In the genomic region with DNA sequence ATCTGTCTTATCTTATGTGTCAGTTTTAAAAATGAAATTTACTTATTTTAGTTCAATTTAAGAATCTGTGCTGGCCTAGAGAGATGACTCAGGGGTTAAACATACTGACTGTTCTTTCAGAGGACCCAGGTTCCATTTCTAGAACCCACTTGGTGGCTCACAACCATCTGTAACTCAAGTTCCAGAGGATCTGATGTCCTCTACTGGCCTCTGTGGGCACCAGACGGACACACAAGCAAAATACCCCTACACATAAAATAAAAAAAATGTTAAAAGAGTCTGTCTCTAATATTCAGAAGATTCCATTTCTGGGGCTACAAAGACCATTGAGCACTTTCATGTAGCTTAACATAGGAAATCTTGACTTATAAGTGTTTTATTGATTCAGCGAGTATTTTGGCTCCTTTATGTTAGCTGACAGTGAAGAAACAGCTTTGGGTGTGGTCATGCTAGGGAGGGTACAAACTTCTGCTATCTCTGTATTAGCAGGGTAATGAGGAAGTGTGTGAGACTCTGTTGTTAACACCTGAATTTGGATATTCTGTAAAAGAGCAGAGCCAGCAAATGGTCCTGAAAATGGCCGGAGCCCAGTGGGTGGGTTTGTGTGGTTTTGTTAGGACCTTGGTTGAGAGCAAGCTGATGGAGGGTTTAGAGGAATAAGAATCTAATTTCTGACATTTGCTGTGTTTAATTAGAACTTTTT, we compare ENCODE assay signal across 17 mouse cellular contexts. TPM values are rescaled to one million over a fixed set of nuclear protein-coding genes. Genes with fewer than 3 reads are reported as not detected.
A peak's percentile ranks its signal among the peaks of the same experiment; 100 is the strongest.
DNase-seq lines count a peak whose midpoint lies in the region; ATAC-seq lines count a peak whose summit lies in the region.
"Had no signal": no experiment of that assay in that cellular context is flagged by ENCODE, and none has a peak within 500 bp of the region (broad histone marks: within the 10 kb centered on the region; RNA-seq: fewer than 3 reads in every experiment).

No protein-coding gene starts in this region.

- peak overlapping the region; percentile 66 for H3K9ac ChIP-seq in liver, embryonic 13.5 days
- H3K9ac ChIP-seq in stomach, embryonic 15.5 days = no peak overlapping the region
- no peak overlapping the region for H3K9ac ChIP-seq in midbrain, embryonic 14.5 days (replicated peaks; ENCODE audit: low read length)
- H3K9ac ChIP-seq: heart, embryonic 15.5 days; hindbrain, embryonic 14.5 days; lung, embryonic 15.5 days had no signal

- H3K27me3 ChIP-seq in liver, embryonic 13.5 days = no peaks in the 10 kb centered on the region
- no peaks in the 10 kb centered on the region for H3K27me3 ChIP-seq in stomach, embryonic 15.5 days (replicated peaks)
- no peaks in the 10 kb centered on the region for H3K27me3 ChIP-seq in midbrain, embryonic 14.5 days (ENCODE audit: control insufficient read depth, insufficient read depth, low read length)
- H3K27me3 ChIP-seq: heart, embryonic 15.5 days; lung, embryonic 15.5 days; Patski had no signal

- H3K36me3 ChIP-seq in liver, embryonic 13.5 days = peaks cover 21% of the 10 kb centered on the region
- H3K36me3 ChIP-seq in stomach, embryonic 15.5 days = no peaks in the 10 kb centered on the region
- H3K36me3 ChIP-seq in midbrain, embryonic 14.5 days (ENCODE audit: control insufficient read depth, insufficient read depth, low read length) = peaks cover 9% of the 10 kb centered on the region

- ATAC-seq in erythroblast, adult 5-6 weeks (replicated peaks; ENCODE audit: low FRiP score, poor library complexity, severe bottlenecking) = peak; percentile 90
- ATAC-seq in liver, embryonic 13.5 days (ENCODE audit: low read depth) = peak; percentile 96
- peak; percentile 77; the same call in 1 of the 2 replicates for ATAC-seq in stomach, embryonic 15.5 days (ENCODE audit: insufficient read depth, low FRiP score, low read depth)
- no peak for ATAC-seq in midbrain, embryonic 14.5 days (ENCODE audit: low FRiP score, low TSS enrichment)
- ATAC-seq: CD4-positive, CD25-positive, alpha-beta regulatory T cell, adult 4 months; Patski had no signal

- peaks cover 78% of the 10 kb centered on the region for H3K4me1 ChIP-seq in liver, embryonic 13.5 days (replicated peaks)
- H3K4me1 ChIP-seq in stomach, embryonic 15.5 days = no peaks in the 10 kb centered on the region
- H3K4me1 ChIP-seq in midbrain, embryonic 14.5 days (ENCODE audit: control insufficient read depth, insufficient read depth, low read length) = no peaks in the 10 kb centered on the region
- H3K4me1 ChIP-seq: lung, embryonic 15.5 days had no signal

- peak overlapping the region; percentile 68 for H3K4me2 ChIP-seq in liver, embryonic 13.5 days
- H3K4me2 ChIP-seq in stomach, embryonic 15.5 days = no peak overlapping the region
- H3K4me2 ChIP-seq in midbrain, embryonic 14.5 days (ENCODE audit: low read length) = no peak overlapping the region
- H3K4me2 ChIP-seq: heart, embryonic 15.5 days; hindbrain, embryonic 14.5 days; lung, embryonic 15.5 days; midbrain, embryonic 11.5 days had no signal

- H3K9me3 ChIP-seq in liver, embryonic 13.5 days (replicated peaks) = no peaks in the 10 kb centered on the region
- H3K9me3 ChIP-seq in stomach, embryonic 15.5 days = no peaks in the 10 kb centered on the region
- no peaks in the 10 kb centered on the region for H3K9me3 ChIP-seq in midbrain, embryonic 14.5 days (ENCODE audit: control insufficient read depth, low read length)
- H3K9me3 ChIP-seq: heart, embryonic 15.5 days; lung, embryonic 15.5 days had no signal

- H3K4me3 ChIP-seq in liver, embryonic 13.5 days (replicated peaks) = peak overlapping the region; percentile 34
- no peak overlapping the region for H3K4me3 ChIP-seq in stomach, embryonic 15.5 days (replicated peaks)
- H3K4me3 ChIP-seq in midbrain, embryonic 14.5 days (replicated peaks; ENCODE audit: low read depth, low read length) = no peak overlapping the region
- H3K4me3 ChIP-seq: heart, embryonic 15.5 days; layer of hippocampus, adult 2 months; lung, embryonic 15.5 days had no signal

- H3K27ac ChIP-seq in liver, embryonic 13.5 days = peak overlapping the region; percentile 91
- H3K27ac ChIP-seq in stomach, embryonic 15.5 days = no peak overlapping the region
- H3K27ac ChIP-seq in midbrain, embryonic 14.5 days (replicated peaks; ENCODE audit: low read depth, low read length) = no peak overlapping the region
- H3K27ac ChIP-seq: heart, embryonic 15.5 days; hindbrain, embryonic 14.5 days; layer of hippocampus, adult 2 months; lung, embryonic 15.5 days had no signal

- DNase-seq in lung, postnatal 36 days = peak; percentile 18
- no peak for DNase-seq in lung, adult 18-20 months
- DNase-seq in liver, embryonic 13.5 days = peak; percentile 32
- no peak for DNase-seq in right cerebral cortex, postnatal 4 days
- no peak for DNase-seq in gastrocnemius, postnatal 10 days
- no peak for DNase-seq in midbrain, embryonic 14.5 days
- DNase-seq: adrenal gland, adult 2 months; kidney, adult 8-10 months had no signal

- WGBS in liver, embryonic 13.5 days (ENCODE audit: insufficient replicate concordance) = 32% methylated on average over 3 of the region's 3 CpGs
- WGBS in stomach, embryonic 15.5 days = 82% methylated on average over 3 of the region's 3 CpGs
- WGBS in midbrain, embryonic 14.5 days = 97% methylated on average over 3 of the region's 3 CpGs

RNA-seq across cellular contexts. Expression of a gene that starts 10.5 kb away (rescaled TPM):
- total RNA-seq in erythroblast, adult 5-6 weeks (2015; ENCODE audit: low replicate concordance) = 227 and 253 TPM in 2 replicates
- 245 and 285 TPM in 2 replicates for total RNA-seq in erythroblast, adult 5-6 weeks (2017; ENCODE audit: low replicate concordance)
- 48.4 and 52.8 TPM in 2 replicates for polyA plus RNA-seq in liver, embryonic 13.5 days (2015; fragmentation: Nextera tagmentation; extraction: Ambion mirVana)
- 35.6 and 36.7 TPM in 2 replicates for polyA plus RNA-seq in stomach, embryonic 15.5 days (2015; fragmentation: Nextera tagmentation; extraction: Ambion mirVana)
- 10 to 100 TPM; 21.5 to 33.6 TPM for total RNA-seq in gastrocnemius, postnatal 10 days (2021)
- 31.9 and 39.0 TPM in 2 replicates for polyA plus RNA-seq in midbrain, embryonic 14.5 days (2014; fragmentation: Nextera tagmentation; extraction: Ambion mirVana)

Comparison
In these comparisons a context has a peak if more than half of its experiments do, and no peak if none do; other contexts are left out.
1. DNase-seq: peak in lung, postnatal 36 days (single experiment) and liver, embryonic 13.5 days (single experiment); none in lung, adult 18-20 months (0 of 2), right cerebral cortex, postnatal 4 days (single experiment), gastrocnemius, postnatal 10 days (single experiment) and midbrain, embryonic 14.5 days (single experiment).